Mouse (Mus musculus) fibroblast of lung, adult 2 months (primary cell): ENCODE data around the gene Cpn2.

Experiments
- DNase-seq: peaks from one replicate; pipeline ENCODE4 v3.0.0-alpha.2; 2011; ENCODE audit warnings: low read depth

The Cpn2 gene

GRCm38 (mm10) chr16:30238791-30239190, 28.5 kb downstream of the Cpn2 start:
- no peak for DNase-seq

- peak; percentile 85 for DNase-seq
Measured at GRCm38 (mm10) chr16:30236091-30236699, 31.1 kb downstream of the Cpn2 start.

GRCm38 (mm10) chr16:30235577-30235976, 31.7 kb downstream of the Cpn2 start:
- no peak for DNase-seq

- DNase-seq, result no peak
Measured at GRCm38 (mm10) chr16:30234636-30235546, 32.4 kb downstream of the Cpn2 start.

GRCm38 (mm10) chr16:30234077-30234476, 33.2 kb downstream of the Cpn2 start:
- DNase-seq, result no peak

- no peak for DNase-seq
Measured at GRCm38 (mm10) chr16:30231882-30232604, 35.3 kb downstream of the Cpn2 start.

GRCm38 (mm10) chr16:30227352-30227751, 39.9 kb downstream of the Cpn2 start:
- DNase-seq, result no peak

GRCm38 (mm10) chr16:30221161-30221782, 46.0 kb downstream of the Cpn2 start:
- DNase-seq, result no peak

GRCm38 (mm10) chr16:30215811-30216210, 51.5 kb downstream of the Cpn2 start:
- no peak for DNase-seq

GRCm38 (mm10) chr16:30213644-30214043, 53.7 kb downstream of the Cpn2 start:
- DNase-seq, result no peak

GRCm38 (mm10) chr16:30212035-30212434, 55.3 kb downstream of the Cpn2 start:
- DNase-seq, result no peak

- DNase-seq, result no peak
Measured at GRCm38 (mm10) chr16:30209264-30209663, 58.0 kb downstream of the Cpn2 start.

GRCm38 (mm10) chr16:30207991-30208390, 59.3 kb downstream of the Cpn2 start:
- DNase-seq, result no peak

GRCm38 (mm10) chr16:30207111-30207828, 60.0 kb downstream of the Cpn2 start:
- no peak for DNase-seq
